Mouse (Mus musculus): ENCODE results near the gene Rnf169. TPM values are rescaled to one million over a fixed set of nuclear protein-coding genes. Genes with fewer than 3 reads are reported as not detected.

Gene Rnf169
- polyA plus RNA-seq, 2 experiments = 1.6 to 2.2 TPM

- no peak for DNase-seq (ENCODE audit: low read depth in 3 of 3, low spot score in 3 of 3)
- Histone ChIP-seq H3K4me1 (replicated peaks; ENCODE audit: control insufficient read depth in 2 of 2, insufficient read depth in 2 of 2, low read length in 1 of 2) (no peaks in the 10 kb centered on the region), H3K36me3 (replicated peaks; ENCODE audit: control insufficient read depth, insufficient read depth, low read depth) (no peaks in the 10 kb centered on the region), H3K9ac (replicated peaks) (no peak overlapping the region), H3K27ac (no peak overlapping the region), H3K4me2 (ENCODE audit: low read depth) (no peak overlapping the region), H3K9me3 (ENCODE audit: control insufficient read depth, low read length) (no peaks in the 10 kb centered on the region), H3K4me3 (ENCODE audit: insufficient read depth in 1 of 2, low read depth in 2 of 2, low read length in 2 of 2) (no peak overlapping the region), H3K27me3 (ENCODE audit: control insufficient read depth, insufficient read depth, low read length) (peaks cover 27% of the 10 kb centered on the region)
- no peak for ATAC-seq (ENCODE audit: insufficient read depth)
- TF ChIP-seq EP300 (IDR thresholded peaks at IDR 0.05; ENCODE audit: low read depth) = no peak
- 67% methylated on average over 10 of the region's 10 CpGs for WGBS (ENCODE audit: insufficient replicate concordance)
Observed at GRCm38 (mm10) chr7:99914316-99914715, 65.9 kb downstream of the Rnf169 start.

GRCm38 (mm10) chr7:99911038-99911437 is 69.2 kb downstream of the Rnf169 start:
- no peak for DNase-seq (ENCODE audit: low read depth in 3 of 3, low spot score in 3 of 3)
- Histone ChIP-seq H3K9ac (replicated peaks) (no peak overlapping the region), H3K27ac (no peak overlapping the region), H3K4me3 (ENCODE audit: insufficient read depth in 1 of 2, low read depth in 2 of 2, low read length in 2 of 2) (no peak overlapping the region), H3K4me1 (replicated peaks; ENCODE audit: control insufficient read depth in 2 of 2, insufficient read depth in 2 of 2, low read length in 1 of 2) (peaks cover 4 to 14% of the 10 kb centered on the region in 2 experiments), H3K36me3 (replicated peaks; ENCODE audit: control insufficient read depth, insufficient read depth, low read depth) (no peaks in the 10 kb centered on the region), H3K4me2 (ENCODE audit: low read depth) (no peak overlapping the region), H3K27me3 (ENCODE audit: control insufficient read depth, insufficient read depth, low read length) (peaks cover 3% of the 10 kb centered on the region; the same call in 1 of the 2 replicates), H3K9me3 (ENCODE audit: control insufficient read depth, low read length) (no peaks in the 10 kb centered on the region)
- ATAC-seq (ENCODE audit: insufficient read depth) = no peak
- WGBS (ENCODE audit: insufficient replicate concordance) = 52% methylated on average over 5 of the region's 5 CpGs
- TF ChIP-seq EP300 (IDR thresholded peaks at IDR 0.05; ENCODE audit: low read depth) (no peak), CTCF (IDR thresholded peaks at IDR 0.05; ENCODE audit: low read depth) (no peak)

GRCm38 (mm10) chr7:99907463-99907862 is 72.8 kb downstream of the Rnf169 start:
- Histone ChIP-seq H3K9me3 (ENCODE audit: control insufficient read depth, low read length) (no peaks in the 10 kb centered on the region), H3K9ac (replicated peaks) (no peak overlapping the region), H3K4me3 (ENCODE audit: insufficient read depth in 1 of 2, low read depth in 2 of 2, low read length in 2 of 2) (no peak overlapping the region), H3K27ac (no peak overlapping the region), H3K27me3 (ENCODE audit: control insufficient read depth, insufficient read depth, low read length) (no peaks in the 10 kb centered on the region), H3K4me1 (replicated peaks; ENCODE audit: control insufficient read depth in 2 of 2, insufficient read depth in 2 of 2, low read length in 1 of 2) (peaks cover 4 to 14% of the 10 kb centered on the region in 2 experiments), H3K4me2 (ENCODE audit: low read depth) (no peak overlapping the region), H3K36me3 (replicated peaks; ENCODE audit: control insufficient read depth, insufficient read depth, low read depth) (no peaks in the 10 kb centered on the region)
- WGBS (ENCODE audit: insufficient replicate concordance) = 28% methylated on average over 3 of the region's 3 CpGs
- ATAC-seq (ENCODE audit: insufficient read depth) = peak; percentile 71
- peak in 2 of 3 experiments; percentile 24 to 38 for DNase-seq (ENCODE audit: low read depth in 3 of 3, low spot score in 3 of 3)
- TF ChIP-seq EP300 (IDR thresholded peaks at IDR 0.05; ENCODE audit: low read depth) (peak; percentile 50; the same call in 1 of the 2 replicates), CTCF (IDR thresholded peaks at IDR 0.05; ENCODE audit: low read depth) (no peak)

GRCm38 (mm10) chr7:99906346-99906745 is 73.9 kb downstream of the Rnf169 start:
- DNase-seq (ENCODE audit: low read depth in 3 of 3, low spot score in 3 of 3) (no peak), ATAC-seq (ENCODE audit: insufficient read depth) (no peak)
- Histone ChIP-seq H3K9me3 (ENCODE audit: control insufficient read depth, low read length) (no peaks in the 10 kb centered on the region), H3K36me3 (replicated peaks; ENCODE audit: control insufficient read depth, insufficient read depth, low read depth) (no peaks in the 10 kb centered on the region), H3K4me3 (ENCODE audit: insufficient read depth in 1 of 2, low read depth in 2 of 2, low read length in 2 of 2) (no peak overlapping the region), H3K4me2 (ENCODE audit: low read depth) (no peak overlapping the region), H3K9ac (replicated peaks) (no peak overlapping the region), H3K4me1 (replicated peaks; ENCODE audit: control insufficient read depth in 2 of 2, insufficient read depth in 2 of 2, low read length in 1 of 2) (peaks cover 4 to 14% of the 10 kb centered on the region in 2 experiments), H3K27me3 (ENCODE audit: control insufficient read depth, insufficient read depth, low read length) (no peaks in the 10 kb centered on the region), H3K27ac (no peak overlapping the region)
- TF ChIP-seq EP300 (IDR thresholded peaks at IDR 0.05; ENCODE audit: low read depth) (no peak), CTCF (IDR thresholded peaks at IDR 0.05; ENCODE audit: low read depth) (no peak)
- 50% methylated on average over 3 of the region's 3 CpGs for WGBS (ENCODE audit: insufficient replicate concordance)

- Histone ChIP-seq H3K4me1 (replicated peaks; ENCODE audit: control insufficient read depth in 2 of 2, insufficient read depth in 2 of 2, low read length in 1 of 2) (peaks cover 4 to 14% of the 10 kb centered on the region in 2 experiments), H3K27me3 (ENCODE audit: control insufficient read depth, insufficient read depth, low read length) (no peaks in the 10 kb centered on the region), H3K9me3 (ENCODE audit: control insufficient read depth, low read length) (no peaks in the 10 kb centered on the region), H3K4me2 (ENCODE audit: low read depth) (no peak overlapping the region), H3K36me3 (replicated peaks; ENCODE audit: control insufficient read depth, insufficient read depth, low read depth) (no peaks in the 10 kb centered on the region), H3K27ac (no peak overlapping the region), H3K4me3 (ENCODE audit: insufficient read depth in 1 of 2, low read depth in 2 of 2, low read length in 2 of 2) (no peak overlapping the region), H3K9ac (replicated peaks) (no peak overlapping the region)
- DNase-seq (ENCODE audit: low read depth in 3 of 3, low spot score in 3 of 3) = no peak
- whole genome bisulfite sequencing (ENCODE audit: insufficient replicate concordance) = 15% methylated on average over 3 of the region's 3 CpGs
- TF ChIP-seq CTCF (IDR thresholded peaks at IDR 0.05; ENCODE audit: low read depth) (no peak), EP300 (IDR thresholded peaks at IDR 0.05; ENCODE audit: low read depth) (no peak)
- ATAC-seq (ENCODE audit: insufficient read depth) = no peak
Observed at GRCm38 (mm10) chr7:99904421-99905005, 75.7 kb downstream of the Rnf169 start.
